Mouse (Mus musculus): ENCODE measurements around the gene Trpv3. TPM values are rescaled to one million over a fixed set of nuclear protein-coding genes. Genes with fewer than 3 reads are reported as not detected.

The Trpv3 gene
- total RNA-seq, 2 experiments from 2014 or later: 0.26 to 0.50 TPM

DNA sequence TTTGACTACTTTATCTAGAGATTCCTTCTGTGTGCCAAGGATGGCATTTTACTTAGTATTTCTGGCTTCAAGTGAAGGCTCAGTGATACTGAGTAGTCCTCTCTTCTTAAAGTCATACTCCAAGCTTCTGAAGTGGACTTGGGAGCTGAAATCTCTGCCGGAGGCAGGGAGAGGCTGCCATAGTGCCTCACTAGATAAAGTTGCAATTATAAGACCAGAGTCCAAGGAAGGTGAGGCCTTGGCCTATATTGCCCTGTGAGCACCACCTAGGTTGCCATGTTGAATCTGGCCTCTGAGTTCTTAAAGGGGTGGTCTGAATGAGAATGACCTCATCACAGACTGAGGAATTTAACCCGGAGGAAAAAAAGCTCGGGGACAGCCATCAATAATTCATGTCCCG lies 24.4 kb upstream of the Trpv3 start:
- DNase-seq (ENCODE audit: extremely low spot score in 1 of 2, low spot score in 2 of 2): no peak
- intact Hi-C loops (cut with DNase I): no loop called here
- Histone ChIP-seq H3K4me3 (no peak overlapping the region), H3K27ac (no peak overlapping the region)
- no peak for TF ChIP-seq CTCF (IDR thresholded peaks at IDR 0.05)

DNA sequence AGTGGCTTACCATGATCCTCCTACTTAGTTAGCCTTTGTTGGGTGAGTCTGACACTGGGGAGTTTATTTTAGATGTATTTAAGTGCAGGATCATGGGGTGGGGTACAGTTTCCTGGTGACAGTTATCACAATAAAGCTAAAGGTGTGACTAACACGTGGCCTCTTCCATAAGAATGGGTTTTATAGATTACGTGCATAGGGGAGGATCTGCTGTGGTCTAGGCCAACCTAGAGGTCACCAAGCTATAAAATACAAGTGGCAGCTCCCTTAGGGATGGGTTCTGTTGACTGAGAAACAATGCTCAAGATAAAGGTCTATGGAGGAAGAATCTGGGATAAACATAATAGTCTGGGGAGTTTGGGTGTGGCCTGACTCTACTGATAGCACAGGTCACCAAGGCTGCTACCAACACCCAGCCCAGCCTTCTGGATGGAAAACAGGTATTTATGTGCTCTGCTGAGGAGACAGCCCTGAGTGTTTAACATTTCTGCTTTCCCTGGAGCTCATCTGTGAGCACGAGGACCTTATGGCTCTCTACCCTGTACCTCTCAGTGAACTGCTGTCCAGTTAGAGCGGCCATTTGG lies 9.7 kb upstream of the Trpv3 start:
- no peak for DNase-seq (ENCODE audit: extremely low spot score in 1 of 2, low spot score in 2 of 2)
- Histone ChIP-seq H3K27ac (no peak overlapping the region), H3K4me3 (no peak overlapping the region)
- TF ChIP-seq CTCF (IDR thresholded peaks at IDR 0.05): no peak
- intact Hi-C loops (cut with DNase I): no loop called here

DNA sequence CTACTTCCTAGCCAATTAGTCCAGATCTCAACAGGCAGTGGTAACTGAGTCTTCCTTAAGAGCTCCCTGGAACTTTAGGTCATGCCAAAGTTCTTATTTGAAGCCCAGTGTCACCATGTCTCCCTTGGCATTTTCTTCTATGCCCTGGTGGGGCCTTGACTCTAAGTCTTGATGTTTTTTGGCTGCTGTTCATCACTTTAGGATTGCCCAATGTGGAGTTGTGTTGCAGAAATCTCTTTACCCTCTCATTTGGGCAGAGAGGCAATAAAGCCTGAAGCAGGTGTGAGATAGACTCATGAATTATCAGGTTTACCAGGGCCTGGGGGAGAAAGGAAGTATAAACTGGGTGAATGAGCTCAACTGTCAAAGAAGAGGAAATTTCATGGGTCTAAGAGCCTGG lies 8.5 kb upstream of the Trpv3 start:
- TF ChIP-seq CTCF (IDR thresholded peaks at IDR 0.05): no peak
- Histone ChIP-seq H3K27ac (no peak overlapping the region), H3K4me3 (no peak overlapping the region)
- intact Hi-C loops (cut with DNase I): no loop called here
- DNase-seq (ENCODE audit: extremely low spot score in 1 of 2, low spot score in 2 of 2): no peak

DNA sequence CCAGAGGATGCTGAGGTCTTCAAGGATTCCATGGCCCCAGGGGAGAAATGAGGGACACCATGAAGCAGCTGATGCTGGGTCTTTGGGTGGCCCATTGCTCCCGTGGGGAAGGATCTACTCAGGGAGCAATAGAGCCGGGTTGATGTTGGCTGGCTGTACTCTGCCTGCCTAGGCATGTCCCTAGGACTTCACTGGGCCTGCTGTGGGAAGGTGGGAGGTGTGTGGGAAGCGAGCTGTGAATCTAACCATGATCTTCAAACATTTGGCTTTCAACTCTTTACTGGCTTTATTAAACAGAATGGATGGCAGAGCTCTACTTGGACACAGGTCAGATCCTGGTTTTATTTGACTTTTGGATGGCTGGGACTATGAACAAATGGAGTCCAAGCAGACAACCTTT lies 6.7 kb upstream of the Trpv3 start:
- H3K4me3 ChIP-seq: no peak overlapping the region
- intact Hi-C loops (cut with DNase I): no loop called here
- no peak for DNase-seq (ENCODE audit: extremely low spot score in 1 of 2, low spot score in 2 of 2)
- H3K27ac ChIP-seq: no peak overlapping the region
- no peak for TF ChIP-seq CTCF (IDR thresholded peaks at IDR 0.05)

DNA sequence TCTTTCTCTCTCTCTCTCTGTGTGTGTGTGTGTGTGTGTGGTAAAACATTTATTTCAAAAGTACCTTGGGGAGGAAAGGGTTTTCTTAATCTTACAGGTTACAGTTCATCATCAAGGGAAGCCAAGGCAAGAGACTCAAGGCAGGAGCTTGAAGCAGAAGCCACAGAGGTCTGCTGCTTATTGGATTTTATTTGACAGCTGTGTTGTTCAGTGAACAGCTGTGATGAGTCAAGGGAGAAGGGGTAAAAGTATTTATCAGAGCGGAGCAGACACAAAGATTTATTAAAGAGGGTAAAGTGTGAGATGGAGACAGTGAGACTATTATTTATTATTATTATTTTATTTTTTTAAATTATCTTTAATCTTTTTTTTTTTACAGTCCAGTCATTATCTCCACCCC lies 5.8 kb upstream of the Trpv3 start:
- intact Hi-C loops (cut with DNase I): no loop called here
- TF ChIP-seq CTCF (IDR thresholded peaks at IDR 0.05): no peak

DNA sequence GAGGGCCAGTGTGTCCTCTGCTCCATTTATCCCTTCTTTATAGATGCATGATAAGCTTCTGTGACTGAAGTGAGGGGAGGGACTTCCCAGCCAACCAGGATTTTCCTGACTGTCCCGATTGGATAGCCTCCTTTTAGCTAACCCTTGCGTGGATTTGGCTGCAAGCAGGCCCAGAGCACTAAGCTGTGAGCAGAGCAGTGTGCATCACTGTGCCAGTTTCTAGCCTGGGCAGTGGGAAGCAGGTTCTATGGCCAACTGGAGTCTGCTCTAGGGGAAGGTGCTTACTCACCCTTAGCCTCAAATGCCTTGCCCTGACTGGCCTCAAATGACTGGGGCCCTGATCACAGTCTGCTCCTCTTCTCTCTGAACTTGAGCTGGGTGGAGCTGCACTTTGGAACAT lies 7.6 kb downstream of the Trpv3 start:
- no peak for TF ChIP-seq CTCF (IDR thresholded peaks at IDR 0.05)
- intact Hi-C loops (cut with DNase I): no loop called here

More for the DNA sequence above, 5.8 kb upstream of the Trpv3 start:
- no peak for DNase-seq (ENCODE audit: extremely low spot score in 1 of 2, low spot score in 2 of 2)
- Histone ChIP-seq H3K4me3 (no peak overlapping the region), H3K27ac (no peak overlapping the region)

DNA sequence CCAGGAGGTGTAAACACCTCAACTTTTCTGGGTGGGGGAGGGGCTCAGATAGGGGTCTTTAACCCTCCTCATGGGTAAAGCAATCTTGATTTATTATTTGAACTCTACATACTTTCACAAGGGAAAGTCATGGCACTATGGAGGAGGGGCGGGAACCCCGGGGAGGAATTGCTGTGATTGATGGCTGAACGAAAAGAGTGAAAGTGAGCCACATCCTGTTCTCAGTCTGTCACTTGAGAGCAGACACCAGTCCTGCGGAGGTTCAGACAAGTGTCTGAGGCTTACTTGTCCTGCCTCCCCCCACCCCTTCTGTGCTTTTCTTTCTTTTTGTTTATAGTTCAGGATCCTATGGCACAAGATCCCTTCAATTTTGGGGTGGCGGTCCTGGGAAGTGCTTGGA lies 13.5 kb downstream of the Trpv3 start:
- DNase-seq (ENCODE audit: extremely low spot score in 1 of 2, low spot score in 2 of 2): no peak
- H3K27ac ChIP-seq: no peak overlapping the region
- intact Hi-C loops (cut with DNase I): loop anchor here (5.0 kb wide), 1 partner anchor 1092 kb away; no protein-coding TSS in a partner anchor
- no peak for TF ChIP-seq CTCF (IDR thresholded peaks at IDR 0.05)
- H3K4me3 ChIP-seq: no peak overlapping the region

More for the DNA sequence above, 7.6 kb downstream of the Trpv3 start:
- no peak for DNase-seq (ENCODE audit: extremely low spot score in 1 of 2, low spot score in 2 of 2)
- Histone ChIP-seq H3K4me3 (no peak overlapping the region), H3K27ac (no peak overlapping the region)

DNA sequence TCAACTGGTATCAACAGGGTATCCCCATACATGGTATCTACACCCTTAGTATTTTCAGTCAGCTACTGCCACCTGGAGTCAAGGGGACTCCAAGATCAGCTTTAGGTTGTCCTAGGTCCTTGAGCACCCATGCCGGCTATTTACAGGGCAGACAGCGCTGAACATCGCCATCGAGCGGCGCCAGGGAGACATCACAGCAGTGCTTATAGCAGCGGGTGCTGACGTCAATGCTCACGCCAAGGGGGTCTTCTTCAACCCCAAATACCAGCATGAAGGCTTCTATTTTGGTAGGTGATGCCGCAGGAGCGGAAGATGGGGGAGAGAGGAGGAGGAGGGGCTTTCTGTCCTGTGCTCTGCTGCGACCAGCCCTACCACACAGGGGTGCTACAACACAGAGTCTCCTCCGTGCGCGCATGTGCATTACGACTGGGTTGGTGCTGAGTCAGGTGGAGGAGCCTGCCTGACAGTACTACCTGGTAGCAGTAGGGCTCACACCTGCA lies 14.4 kb downstream of the Trpv3 start:
- intact Hi-C loops (cut with DNase I): loop anchor here (5.0 kb wide), 1 partner anchor 1091 kb away; no protein-coding TSS in a partner anchor

DNA sequence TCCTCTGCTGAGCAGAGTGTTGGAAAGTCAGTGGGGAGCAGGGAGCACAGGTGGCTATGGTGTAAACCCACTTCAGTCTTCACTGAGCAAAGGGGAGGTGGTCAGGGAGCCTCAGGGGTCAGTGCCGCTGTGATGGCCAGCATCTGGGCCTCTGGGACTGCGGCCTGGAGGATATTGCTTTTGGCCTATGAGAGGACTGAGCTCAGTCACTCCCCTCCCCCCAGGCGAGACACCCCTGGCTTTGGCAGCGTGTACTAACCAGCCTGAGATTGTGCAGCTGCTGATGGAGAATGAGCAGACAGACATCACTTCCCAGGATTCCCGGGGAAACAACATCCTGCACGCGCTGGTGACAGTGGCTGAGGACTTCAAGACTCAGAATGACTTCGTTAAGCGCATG lies 16.2 kb downstream of the Trpv3 start:
- no peak for DNase-seq (ENCODE audit: extremely low spot score in 1 of 2, low spot score in 2 of 2)
- H3K27ac ChIP-seq: peak overlapping the region; percentile 59
- intact Hi-C loops (cut with DNase I): loop anchor here (5.0 kb wide), 1 partner anchor 1089 kb away; no protein-coding TSS in a partner anchor
- H3K4me3 ChIP-seq: no peak overlapping the region
- TF ChIP-seq CTCF (IDR thresholded peaks at IDR 0.05): no peak

More for the DNA sequence above, 14.4 kb downstream of the Trpv3 start:
- TF ChIP-seq CTCF (IDR thresholded peaks at IDR 0.05): peak; percentile 54
- peak; percentile 65 to 74 for DNase-seq (ENCODE audit: extremely low spot score in 1 of 2, low spot score in 2 of 2)
- Histone ChIP-seq H3K4me3 (peak overlapping the region; percentile 37), H3K27ac (peak overlapping the region; percentile 77)

DNA sequence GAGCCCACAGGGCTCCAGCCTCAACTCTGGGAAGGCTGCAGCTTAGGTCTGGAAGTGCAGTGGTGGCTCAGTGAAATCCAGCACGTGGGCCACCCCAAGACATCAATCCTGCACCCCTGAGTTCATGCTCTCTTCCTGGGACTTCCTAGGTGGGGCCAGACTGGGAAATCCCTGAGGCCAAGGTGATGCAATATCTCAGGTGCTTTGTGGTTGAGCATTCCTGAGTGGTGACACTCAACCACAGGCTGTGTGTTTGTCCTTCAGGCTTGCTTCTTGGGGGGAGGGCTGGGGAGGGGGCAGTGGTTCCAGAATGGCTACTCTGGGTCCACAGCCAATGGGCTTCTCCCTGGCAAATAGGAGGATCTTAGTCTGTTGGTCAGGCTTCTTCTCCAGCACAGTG lies 16.7 kb downstream of the Trpv3 start:
- no peak for DNase-seq (ENCODE audit: extremely low spot score in 1 of 2, low spot score in 2 of 2)
- intact Hi-C loops (cut with DNase I): loop anchor here (5.0 kb wide), 1 partner anchor 1088 kb away; no protein-coding TSS in a partner anchor
- Histone ChIP-seq H3K4me3 (no peak overlapping the region), H3K27ac (peak overlapping the region; percentile 59)
- TF ChIP-seq CTCF (IDR thresholded peaks at IDR 0.05): no peak

DNA sequence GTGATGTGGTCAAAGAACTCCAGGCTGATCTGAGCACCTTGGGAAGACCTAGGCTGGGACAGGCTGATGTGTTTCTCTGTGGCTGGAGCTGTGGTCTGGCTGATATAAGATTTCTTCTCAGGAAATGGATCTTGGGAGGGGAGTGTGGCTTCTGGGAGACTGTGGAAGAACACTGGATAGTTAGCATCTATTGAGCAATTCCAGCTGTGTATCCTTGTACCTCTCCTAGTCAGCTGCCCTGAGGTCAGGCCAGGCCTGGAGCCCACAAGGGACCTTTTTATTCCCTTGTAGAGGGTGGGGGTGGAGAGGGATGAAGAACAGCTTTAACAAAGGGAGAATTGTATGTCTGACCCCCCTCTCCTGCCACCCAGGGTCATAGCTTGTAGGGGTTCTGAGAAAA lies 17.2 kb downstream of the Trpv3 start:
- intact Hi-C loops (cut with DNase I): loop anchor here (5.0 kb wide), 1 partner anchor 1088 kb away; no protein-coding TSS in a partner anchor
- peak overlapping the region; percentile 59; the same call in 1 of the 2 replicates for H3K27ac ChIP-seq

DNA sequence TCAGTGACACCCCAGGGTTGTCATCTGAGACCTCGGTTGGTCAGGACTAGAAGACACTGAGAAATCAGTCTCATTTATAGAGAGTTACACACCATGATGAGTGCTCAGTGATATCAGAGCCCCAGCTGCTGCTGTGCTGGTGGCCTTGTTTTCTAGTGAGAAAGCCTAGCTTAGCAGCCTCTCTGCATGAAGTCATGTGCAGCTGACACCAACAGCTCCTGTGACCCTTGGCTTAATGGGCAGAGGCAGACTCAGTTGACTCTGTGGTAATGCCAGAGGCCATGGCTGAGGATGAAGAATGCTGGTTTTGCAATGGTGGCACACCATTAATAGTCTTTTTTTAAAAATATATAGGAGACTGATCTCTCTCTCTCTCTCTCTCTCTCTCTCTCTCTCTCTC lies 22.4 kb downstream of the Trpv3 start:
- TF ChIP-seq CTCF (IDR thresholded peaks at IDR 0.05): no peak
- intact Hi-C loops (cut with DNase I): no loop called here
- Histone ChIP-seq H3K4me3 (no peak overlapping the region), H3K27ac (peak overlapping the region; percentile 33; the same call in 1 of the 2 replicates)
- DNase-seq (ENCODE audit: extremely low spot score in 1 of 2, low spot score in 2 of 2): no peak

More for the DNA sequence above, 17.2 kb downstream of the Trpv3 start:
- no peak for TF ChIP-seq CTCF (IDR thresholded peaks at IDR 0.05)
- DNase-seq (ENCODE audit: extremely low spot score in 1 of 2, low spot score in 2 of 2): no peak
- H3K4me3 ChIP-seq: no peak overlapping the region

DNA sequence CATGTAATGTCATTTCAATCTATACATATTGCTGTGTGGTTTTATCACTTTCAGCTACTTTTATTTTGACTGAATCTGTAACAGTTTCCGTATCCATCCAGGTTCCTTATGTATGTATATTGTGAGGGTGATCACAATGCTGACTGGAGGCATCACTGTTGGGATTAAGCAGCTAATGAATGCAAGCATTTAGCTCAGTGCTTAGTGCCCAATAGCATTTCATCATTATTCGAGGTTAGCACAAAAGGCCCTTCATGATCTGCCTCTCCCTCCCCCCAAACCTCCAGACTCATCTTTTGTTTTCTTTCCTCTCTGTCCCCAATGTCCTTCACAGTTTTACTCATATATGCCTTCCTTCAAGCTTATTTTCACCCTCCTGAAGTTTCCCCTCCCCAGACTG lies 35.9 kb downstream of the Trpv3 start:
- no peak for DNase-seq (ENCODE audit: extremely low spot score in 1 of 2, low spot score in 2 of 2)
- no peak for TF ChIP-seq CTCF (IDR thresholded peaks at IDR 0.05)
- H3K4me3 ChIP-seq: no peak overlapping the region
- peak overlapping the region; percentile 16; the same call in 1 of the 2 replicates for H3K27ac ChIP-seq
- intact Hi-C loops (cut with DNase I): no loop called here

Measured in left cerebral cortex, adult 2 months (tissue).